Mouse (Mus musculus) kidney, embryonic 16.5 days (tissue): ENCODE data around the gene Notch4. TPM values are rescaled to one million over a fixed set of nuclear protein-coding genes. Genes with fewer than 3 reads are reported as not detected.

Source experiments
- ATAC-seq: fragments of 200-750 bp; cut with Nextera tagmentation; 2 replicates; pipeline ENCODE4 v1.8.0; 2017; ENCODE audit warnings: moderate TSS enrichment; ENCODE audit not compliant: low FRiP score, low TSS enrichment
- H3K27ac ChIP-seq: fragments of 300-500 bp; sonication (generic); 2 replicates; pipeline ENCODE4 v1.5.1; 2014; ENCODE audit warnings: low read length
- H3K27me3 ChIP-seq: fragments of 300-500 bp; sonication (generic); 2 replicates; pipeline ENCODE4 v1.6.1; 2014; ENCODE audit warnings: low read length, control low read depth, mixed read lengths; ENCODE audit not compliant: insufficient read depth
- H3K36me3 ChIP-seq: fragments of 300-500 bp; sonication (generic); 2 replicates; pipeline ENCODE4 v1.6.1; 2014; ENCODE audit warnings: low read length, control low read depth, mixed read lengths; ENCODE audit not compliant: insufficient read depth
- H3K4me1 ChIP-seq: fragments of 300-500 bp; sonication (generic); 2 replicates; pipeline ENCODE4 v1.6.1; 2014; ENCODE audit warnings: low read length, control low read depth, mixed read lengths; ENCODE audit not compliant: insufficient read depth
- H3K4me2 ChIP-seq: fragments of 300-500 bp; sonication (generic); replicated peaks from 2 replicates; pipeline ENCODE4 v1.6.1; 2014; ENCODE audit warnings: low read depth, low read length
- H3K4me3 ChIP-seq: fragments of 300-500 bp; sonication (generic); 2 replicates; pipeline ENCODE4 v1.5.1; 2014; ENCODE audit warnings: mild to moderate bottlenecking, low read length
- H3K9ac ChIP-seq: fragments of 300-500 bp; sonication (generic); replicated peaks from 2 replicates; pipeline ENCODE4 v1.6.1; 2014; ENCODE audit warnings: low read length
- H3K9me3 ChIP-seq: fragments of 300-500 bp; sonication (generic); 2 replicates; pipeline ENCODE4 v1.6.1; 2016; ENCODE audit warnings: low read length, control low read depth
- WGBS: fragments of 180-500 bp; shearing (Covaris S2); extraction: QIAGEN DNeasy Blood & Tissue Kit; methylation state at CpG from one replicate; pipeline ENCODE4 v1.1.7; 2014; 5-methylcytosine and 5-hydroxymethylcytosine counted together
- polyA plus RNA-seq: library from polyadenylated mRNA; unstranded; fragments of >200 nt; fragmentation: Nextera tagmentation; extraction: Ambion mirVana; gene quantifications from 2 replicates; pipeline ENCODE4 v1.2.1, GENCODE M21; 2015

Gene Notch4
- polyA plus RNA-seq, 1 experiment from 2014 or later: 7.6 TPM

DNA sequence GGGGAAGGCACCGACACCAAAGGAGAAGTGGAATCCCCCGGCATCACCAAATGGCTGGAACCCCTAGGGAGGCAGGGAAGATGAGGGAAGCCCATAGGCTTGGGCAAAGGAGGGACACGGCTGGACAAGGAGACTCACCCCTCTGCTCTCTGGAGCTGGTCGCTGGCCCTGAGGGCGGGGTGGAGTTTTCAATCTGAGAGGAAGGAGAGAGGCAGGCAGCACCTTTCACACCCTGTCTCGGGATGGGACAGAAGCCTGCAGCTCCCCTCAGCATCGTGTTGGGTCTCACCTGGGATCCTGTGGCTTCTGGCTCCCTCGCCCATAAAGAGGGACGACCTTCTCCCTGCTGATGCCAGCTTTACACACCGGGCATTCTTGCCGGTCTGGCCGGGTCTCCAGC lies 37.7 kb downstream of the Notch4 start:
- Histone ChIP-seq H3K4me1 (peaks cover 46% of the 10 kb centered on the region), H3K4me2 (0 out of 2 replicates have a peak overlapping the region, but pooled peaks have one; percentile 86), H3K9ac (no peak overlapping the region), H3K27me3 (no peaks in the 10 kb centered on the region), H3K27ac (no peak overlapping the region), H3K4me3 (no peak overlapping the region), H3K36me3 (peaks cover 13% of the 10 kb centered on the region), H3K9me3 (no peaks in the 10 kb centered on the region)
- no peak for ATAC-seq
- 84% methylated on average over 12 of the region's 12 CpGs for WGBS

DNA sequence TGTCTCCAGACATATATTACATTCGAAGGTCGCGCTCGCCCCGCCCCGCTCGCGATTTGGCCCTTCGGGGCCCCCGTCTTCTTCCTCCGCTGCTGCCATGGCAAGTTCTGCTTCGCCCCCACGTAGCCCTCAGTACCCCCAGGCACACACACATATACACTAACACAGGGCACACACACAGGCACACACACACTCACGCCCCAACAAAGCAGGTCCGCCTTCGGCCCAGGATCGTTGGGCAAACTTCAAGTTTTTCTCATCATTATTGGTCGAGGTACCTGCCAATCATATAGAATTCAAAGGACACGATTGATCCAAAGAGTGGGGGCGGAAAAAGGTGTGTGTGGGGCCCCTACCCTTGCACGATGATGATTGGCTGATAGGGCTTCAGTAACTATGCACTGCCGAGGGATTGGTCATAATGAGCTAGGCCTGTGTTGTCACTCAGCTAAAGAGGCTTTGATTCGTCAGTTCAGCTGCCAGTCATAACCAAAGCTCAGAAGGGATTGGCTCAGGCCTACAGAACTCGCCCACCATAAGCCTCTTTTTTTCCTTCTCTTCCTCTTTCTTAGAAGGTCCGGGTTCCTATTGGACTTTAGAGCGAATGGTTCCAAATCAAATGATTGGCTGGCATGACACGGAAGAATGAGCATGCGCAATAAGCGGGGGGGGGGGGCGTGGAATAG lies 39.5 kb downstream of the Notch4 start, which contains the start of gene Rnf5:
TSS of gene Rnf5 (minus strand) at position 316 of the 686 bp plus-strand sequence.
- Histone ChIP-seq H3K4me3 (peak within 1 kb of the TSS; percentile 70), H3K36me3 (peaks cover 13% of the 10 kb centered on the region), H3K9me3 (no peaks in the 10 kb centered on the region), H3K4me1 (peaks cover 48% of the 10 kb centered on the region), H3K4me2 (peak within 1 kb of the TSS; percentile 89), H3K9ac (peak within 1 kb of the TSS; percentile 90), H3K27me3 (no peaks in the 10 kb centered on the region), H3K27ac (peak within 1 kb of the TSS; percentile 97)
- WGBS: under 1% methylated on average over 30 of the region's 30 CpGs
- peak; percentile 97 for ATAC-seq

DNA sequence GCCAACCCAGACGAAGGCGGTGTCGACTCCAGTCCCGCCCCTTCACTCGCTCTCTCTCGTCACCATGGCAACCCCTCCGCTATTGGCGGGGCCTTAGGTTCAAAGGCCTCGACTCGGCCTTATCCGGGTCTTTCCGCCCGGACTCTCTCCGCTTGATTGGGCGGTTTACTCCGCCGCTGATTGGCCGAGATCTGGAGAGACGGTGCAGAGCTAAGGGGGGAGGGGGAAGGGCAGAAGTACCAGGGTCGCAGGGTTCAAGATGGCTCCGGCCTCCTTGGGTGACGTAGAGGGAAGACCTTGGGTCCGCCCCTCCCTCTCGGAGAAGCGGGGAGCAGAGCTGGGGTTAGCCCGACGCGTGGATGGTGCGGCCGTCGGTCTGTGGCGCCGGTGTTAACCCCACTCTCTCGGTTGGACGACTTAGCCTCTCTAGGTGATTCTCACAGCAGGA lies 40.0 kb downstream of the Notch4 start, which contains the start of gene Agpat1:
TSS of gene Agpat1 (plus strand) at position 202 of the 448 bp plus-strand sequence.
- peak within 1 kb of the TSS; percentile 70 for H3K4me3 ChIP-seq
- H3K9me3 ChIP-seq: no peaks in the 10 kb centered on the region
- 0% methylated on average over 35 of the region's 35 CpGs for WGBS
- H3K9ac ChIP-seq: peak within 1 kb of the TSS; percentile 90
- no peaks in the 10 kb centered on the region for H3K27me3 ChIP-seq
- peak; percentile 92 for ATAC-seq
- H3K36me3 ChIP-seq: peaks cover 13% of the 10 kb centered on the region
- peak within 1 kb of the TSS; percentile 89 for H3K4me2 ChIP-seq
- peak within 1 kb of the TSS; percentile 97 for H3K27ac ChIP-seq
- H3K4me1 ChIP-seq: peaks cover 51% of the 10 kb centered on the region

DNA sequence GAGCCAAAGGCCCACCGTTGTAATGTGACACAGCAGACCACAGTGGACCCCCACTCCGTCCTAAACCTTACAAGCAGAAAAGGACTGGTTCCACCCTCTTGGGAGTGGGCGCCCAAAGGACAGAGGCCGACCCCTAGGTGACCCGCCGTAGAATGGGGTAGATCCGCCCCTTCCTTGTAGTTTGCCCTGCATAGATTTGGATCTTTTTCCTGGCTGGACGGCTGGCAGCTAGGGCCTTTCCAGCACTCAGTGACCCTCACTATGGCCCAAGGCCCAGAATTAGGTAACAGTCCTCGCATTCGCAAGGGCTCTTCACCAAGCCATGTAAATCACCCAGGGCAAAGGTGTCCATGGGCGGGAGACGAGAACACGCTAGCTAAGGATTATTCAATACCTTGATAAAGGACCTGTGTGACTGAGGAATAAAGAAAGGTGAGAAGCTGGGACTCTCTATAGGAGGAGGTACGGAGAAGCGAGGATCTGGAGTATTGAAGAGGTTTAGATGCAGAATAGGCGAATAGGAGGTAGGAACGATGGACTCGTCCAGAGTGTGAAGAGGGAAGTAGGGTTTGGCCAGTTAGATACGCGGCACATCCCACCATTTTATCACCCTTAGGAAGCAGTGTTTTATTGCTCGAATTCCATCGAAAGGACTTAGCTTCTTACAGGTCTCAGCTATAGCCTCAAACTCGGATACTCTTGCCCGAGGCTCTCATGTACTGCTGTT lies 40.6 kb downstream of the Notch4 start:
- Histone ChIP-seq H3K9ac (peak overlapping the region; percentile 90), H3K4me2 (peak overlapping the region; percentile 89), H3K4me3 (peak overlapping the region; percentile 64), H3K27ac (peak overlapping the region; percentile 97), H3K4me1 (peaks cover 50% of the 10 kb centered on the region), H3K27me3 (no peaks in the 10 kb centered on the region), H3K9me3 (no peaks in the 10 kb centered on the region), H3K36me3 (peaks cover 13% of the 10 kb centered on the region)
- no peak; the same call in none of the 2 replicates for ATAC-seq
- 10% methylated on average over 24 of the region's 24 CpGs for WGBS

DNA sequence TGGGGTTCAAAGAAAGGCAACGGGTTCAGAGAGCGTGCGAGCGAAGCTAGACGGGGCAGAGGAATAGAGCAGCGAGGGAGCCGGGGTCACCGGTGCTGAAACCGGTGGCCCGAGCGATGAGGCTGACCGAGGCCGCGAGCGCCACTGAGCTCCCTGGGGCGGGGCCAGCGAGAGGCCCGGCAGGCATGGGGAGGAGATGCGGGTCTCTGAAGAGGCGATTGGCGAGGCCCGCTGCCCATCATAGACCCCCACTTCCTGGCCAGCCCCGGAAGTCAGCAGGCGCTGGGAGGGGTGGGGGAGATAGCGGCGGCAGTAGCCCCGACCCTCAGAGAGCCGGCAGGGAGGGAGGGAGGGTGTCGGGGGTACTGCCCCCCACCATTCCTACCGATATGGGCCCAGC lies 41.5 kb downstream of the Notch4 start:
- Histone ChIP-seq H3K9me3 (no peaks in the 10 kb centered on the region), H3K4me2 (peak overlapping the region; percentile 89), H3K27ac (peak overlapping the region; percentile 97), H3K27me3 (no peaks in the 10 kb centered on the region), H3K4me1 (peaks cover 50% of the 10 kb centered on the region), H3K9ac (peak overlapping the region; percentile 90), H3K4me3 (peak overlapping the region; percentile 64), H3K36me3 (peaks cover 12% of the 10 kb centered on the region)
- WGBS: under 1% methylated on average over 26 of the region's 30 CpGs
- peak; percentile 46 for ATAC-seq

DNA sequence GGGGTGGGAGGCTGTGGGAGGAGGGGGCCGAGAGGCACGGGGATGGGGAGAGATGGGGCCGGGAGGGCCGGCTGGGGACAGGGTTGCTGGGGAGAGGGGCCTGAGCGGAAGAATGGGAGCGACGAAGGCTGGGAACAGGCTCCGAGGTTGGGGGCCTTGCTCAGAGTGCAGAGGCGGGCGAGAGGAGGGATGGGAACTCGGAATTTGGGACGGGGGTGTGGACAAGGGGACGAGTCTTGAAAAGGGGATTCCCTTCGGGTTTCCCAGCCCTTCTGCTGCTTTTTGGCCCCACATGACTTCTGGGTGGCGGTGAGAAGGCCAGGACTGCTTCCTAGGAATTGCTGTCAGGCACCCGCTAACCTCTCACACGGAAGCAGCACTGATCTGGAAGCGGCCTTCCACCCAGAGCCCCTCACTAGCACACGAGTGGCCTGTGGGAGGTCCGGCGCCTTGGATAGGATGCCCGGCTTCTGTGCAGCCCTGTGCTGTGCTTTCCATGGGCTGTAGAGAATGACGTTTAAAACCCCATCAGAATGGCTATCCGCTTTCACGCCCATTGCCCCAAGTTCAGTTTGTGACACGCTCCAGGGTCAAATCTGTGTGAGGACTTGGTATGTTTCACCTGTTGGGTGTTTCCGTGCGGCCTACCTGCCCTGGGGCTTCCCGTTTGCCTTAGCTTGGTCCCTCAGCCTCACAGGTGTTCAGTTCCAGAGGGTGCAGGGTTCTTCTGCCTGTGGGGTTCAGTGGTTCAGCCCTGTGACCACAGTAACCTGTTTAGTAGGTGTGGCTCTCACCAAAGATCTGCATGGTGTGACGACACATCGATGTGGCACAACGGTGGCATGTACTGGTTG lies 42.3 kb downstream of the Notch4 start:
- 10% methylated on average over 32 of the region's 32 CpGs for WGBS
- H3K27ac ChIP-seq: peak overlapping the region; percentile 97
- H3K4me2 ChIP-seq: peak overlapping the region; percentile 89
- no peak for ATAC-seq
- H3K36me3 ChIP-seq: peaks cover 16% of the 10 kb centered on the region; the same call in 1 of the 2 replicates
- H3K27me3 ChIP-seq: no peaks in the 10 kb centered on the region
- peaks cover 50% of the 10 kb centered on the region for H3K4me1 ChIP-seq
- H3K9me3 ChIP-seq: no peaks in the 10 kb centered on the region
- peak overlapping the region; percentile 90 for H3K9ac ChIP-seq
- peak overlapping the region; percentile 64 for H3K4me3 ChIP-seq

DNA sequence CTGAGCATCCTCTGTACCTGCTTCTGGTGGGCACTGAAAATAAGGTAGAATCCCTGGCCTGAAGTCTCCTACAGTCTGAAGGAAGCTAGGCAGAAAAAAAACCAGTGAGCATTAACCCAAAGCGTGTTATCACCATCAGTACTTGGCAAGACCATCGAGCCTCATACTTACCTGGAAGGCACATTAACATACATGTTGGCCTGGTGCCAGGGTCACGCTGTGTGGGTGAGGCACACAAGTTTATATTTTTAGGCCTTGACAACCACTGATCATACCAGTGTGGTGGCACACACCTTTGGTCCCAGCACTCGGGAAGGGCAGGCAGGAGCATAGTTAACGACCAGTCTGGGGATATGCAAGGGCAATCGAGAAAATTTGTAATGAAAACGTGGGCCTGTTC lies 43.9 kb downstream of the Notch4 start:
- H3K27me3 ChIP-seq: no peaks in the 10 kb centered on the region
- H3K4me2 ChIP-seq: no peak overlapping the region
- WGBS: 67% methylated on average over 7 of the region's 7 CpGs
- H3K27ac ChIP-seq: peak overlapping the region; percentile 47; the same call in 1 of the 2 replicates
- peaks cover 40% of the 10 kb centered on the region for H3K4me1 ChIP-seq
- no peak overlapping the region for H3K4me3 ChIP-seq
- no peak overlapping the region; the same call in 1 of the 2 replicates for H3K9ac ChIP-seq
- H3K9me3 ChIP-seq: no peaks in the 10 kb centered on the region
- ATAC-seq: no peak
- H3K36me3 ChIP-seq: peaks cover 26% of the 10 kb centered on the region

DNA sequence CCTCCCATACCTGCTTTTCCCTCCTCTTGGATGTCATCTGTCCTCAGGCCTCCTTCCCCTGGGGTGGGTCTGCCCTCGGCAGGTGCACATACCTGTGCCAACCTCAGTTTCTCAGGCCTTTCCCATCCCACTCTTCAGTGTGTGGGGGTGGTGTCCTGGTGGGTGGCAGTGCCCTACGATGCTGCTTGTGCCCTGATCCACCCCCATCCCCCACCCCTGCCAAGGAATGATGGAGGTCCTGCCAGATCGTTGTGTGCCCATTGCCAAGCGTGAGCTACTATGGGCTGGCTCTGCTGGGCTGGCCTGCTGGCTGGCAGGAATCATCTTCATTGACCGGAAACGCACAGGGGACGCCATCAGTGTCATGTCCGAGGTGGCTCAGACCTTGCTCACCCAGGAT lies 47.0 kb downstream of the Notch4 start:
- Histone ChIP-seq H3K9me3 (no peaks in the 10 kb centered on the region), H3K9ac (no peak overlapping the region), H3K4me3 (no peak overlapping the region), H3K27ac (no peak overlapping the region), H3K36me3 (peaks cover 50% of the 10 kb centered on the region), H3K27me3 (no peaks in the 10 kb centered on the region), H3K4me1 (peaks cover 29% of the 10 kb centered on the region), H3K4me2 (no peak overlapping the region)
- ATAC-seq: no peak
- WGBS: 94% methylated on average over 8 of the region's 8 CpGs

DNA sequence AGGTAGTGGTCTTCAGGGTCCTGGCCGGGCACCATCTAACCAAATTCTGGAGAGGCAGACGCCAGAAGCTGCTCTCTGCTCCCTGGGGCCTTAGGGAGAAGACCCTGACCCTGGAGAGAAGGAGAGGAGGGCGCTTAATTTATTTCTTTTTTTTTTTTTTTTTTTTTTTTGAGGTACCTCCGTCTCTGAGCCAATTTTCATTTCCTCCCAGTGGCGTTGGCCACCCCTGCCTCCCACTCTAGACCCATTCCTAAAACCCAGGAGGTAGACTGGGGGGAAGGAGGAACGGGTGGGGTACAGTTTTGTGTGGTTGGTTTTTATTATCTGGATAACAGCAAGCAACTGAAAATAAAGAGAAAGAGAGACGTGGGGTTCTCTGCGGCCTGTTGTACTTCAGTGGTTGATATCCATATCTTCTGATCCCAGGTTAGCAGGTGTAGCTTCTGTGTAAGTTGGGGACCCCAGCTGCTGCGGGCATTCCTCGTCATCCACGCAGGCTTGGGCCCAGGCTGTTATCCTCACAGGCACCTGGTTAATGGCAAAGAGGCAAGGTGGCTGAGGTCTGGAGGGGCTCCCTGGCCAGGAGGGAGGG lies 49.1 kb downstream of the Notch4 start:
- H3K36me3 ChIP-seq: peaks cover 65% of the 10 kb centered on the region
- H3K4me1 ChIP-seq: peaks cover 10% of the 10 kb centered on the region
- WGBS: 80% methylated on average over 11 of the region's 11 CpGs
- H3K27ac ChIP-seq: no peak overlapping the region
- no peak for ATAC-seq
- H3K9ac ChIP-seq: no peak overlapping the region
- no peaks in the 10 kb centered on the region for H3K9me3 ChIP-seq
- H3K4me3 ChIP-seq: no peak overlapping the region
- H3K27me3 ChIP-seq: no peaks in the 10 kb centered on the region
- H3K4me2 ChIP-seq: no peak overlapping the region
